Mouse (Mus musculus): ENCODE data around the gene Acvr1. TPM values are rescaled to one million over a fixed set of nuclear protein-coding genes. Genes with fewer than 3 reads are reported as not detected.

The Acvr1 gene
- polyA plus RNA-seq, 1 experiment from 2014 or later = 5.6 TPM

- Histone ChIP-seq H3K27me3 (ENCODE audit: control insufficient read depth, insufficient read depth, low read length) (no peaks in the 10 kb centered on the region), H3K9ac (replicated peaks; ENCODE audit: low read length) (no peak overlapping the region), H3K4me1 (ENCODE audit: control insufficient read depth, insufficient read depth, low read length) (no peaks in the 10 kb centered on the region), H3K4me2 (ENCODE audit: low read length) (no peak overlapping the region), H3K27ac (replicated peaks; ENCODE audit: low read depth, low read length) (no peak overlapping the region), H3K9me3 (ENCODE audit: control insufficient read depth, low read length) (no peaks in the 10 kb centered on the region), H3K4me3 (replicated peaks; ENCODE audit: low read depth, low read length) (no peak overlapping the region), H3K36me3 (ENCODE audit: control insufficient read depth, insufficient read depth, low read length) (no peaks in the 10 kb centered on the region)
- DNase-seq (no peak), ATAC-seq (ENCODE audit: low FRiP score, low TSS enrichment) (no peak)
- WGBS = 95% methylated on average over 9 of the region's 9 CpGs
Measured at GRCm38 (mm10) chr2:58520727-58521126, 46.2 kb downstream of the Acvr1 start.

GRCm38 (mm10) chr2:58518517-58518916 is 48.4 kb downstream of the Acvr1 start:
- WGBS = 81% methylated on average over 1 of the region's 1 CpGs
- Histone ChIP-seq H3K4me3 (replicated peaks; ENCODE audit: low read depth, low read length) (no peak overlapping the region), H3K27me3 (ENCODE audit: control insufficient read depth, insufficient read depth, low read length) (no peaks in the 10 kb centered on the region), H3K4me2 (ENCODE audit: low read length) (no peak overlapping the region), H3K9me3 (ENCODE audit: control insufficient read depth, low read length) (no peaks in the 10 kb centered on the region), H3K27ac (replicated peaks; ENCODE audit: low read depth, low read length) (no peak overlapping the region), H3K36me3 (ENCODE audit: control insufficient read depth, insufficient read depth, low read length) (no peaks in the 10 kb centered on the region), H3K4me1 (ENCODE audit: control insufficient read depth, insufficient read depth, low read length) (no peaks in the 10 kb centered on the region), H3K9ac (replicated peaks; ENCODE audit: low read length) (no peak overlapping the region)
- DNase-seq = no peak
- ATAC-seq (ENCODE audit: low FRiP score, low TSS enrichment) = no peak

DNA sequence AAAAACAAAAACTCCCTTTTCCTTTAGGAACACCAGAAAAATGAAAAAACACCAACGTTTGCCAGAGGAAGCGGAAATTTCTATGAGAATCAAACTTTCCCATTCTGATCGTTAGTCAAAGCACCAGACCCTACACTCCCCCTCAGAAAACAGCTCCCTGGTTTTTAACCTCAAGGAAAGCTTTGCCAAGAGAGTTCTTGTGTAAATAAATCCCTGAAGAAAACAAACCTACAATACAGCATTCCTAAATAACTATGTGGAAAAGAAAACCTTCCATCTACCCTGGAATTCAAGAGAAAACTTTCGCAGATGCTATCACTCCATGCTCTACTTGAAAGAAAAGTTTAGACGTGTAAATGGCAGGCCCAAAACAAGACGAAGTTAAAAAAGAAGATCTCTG is 50.0 kb downstream of the Acvr1 start:
- no peak for DNase-seq

GRCm38 (mm10) chr2:58516000-58516399 is 51.0 kb downstream of the Acvr1 start:
- no peak for DNase-seq
- no peak overlapping the region for H3K27ac ChIP-seq (replicated peaks; ENCODE audit: low read depth, low read length)
- no peaks in the 10 kb centered on the region for H3K36me3 ChIP-seq (ENCODE audit: control insufficient read depth, insufficient read depth, low read length)
- no peaks in the 10 kb centered on the region for H3K9me3 ChIP-seq (ENCODE audit: control insufficient read depth, low read length)
- 50% methylated on average over 15 of the region's 15 CpGs for WGBS
- no peaks in the 10 kb centered on the region for H3K27me3 ChIP-seq (ENCODE audit: control insufficient read depth, insufficient read depth, low read length)
- no peak for ATAC-seq (ENCODE audit: low FRiP score, low TSS enrichment)
- H3K4me2 ChIP-seq (ENCODE audit: low read length) = no peak overlapping the region
- H3K4me3 ChIP-seq (replicated peaks; ENCODE audit: low read depth, low read length) = no peak overlapping the region
- no peak overlapping the region for H3K9ac ChIP-seq (replicated peaks; ENCODE audit: low read length)
- H3K4me1 ChIP-seq (ENCODE audit: control insufficient read depth, insufficient read depth, low read length) = no peaks in the 10 kb centered on the region

More for the DNA sequence above, 50.0 kb downstream of the Acvr1 start:
- 82% methylated on average over 6 of the region's 6 CpGs for WGBS
- Histone ChIP-seq H3K27me3 (ENCODE audit: control insufficient read depth, insufficient read depth, low read length) (no peaks in the 10 kb centered on the region), H3K4me3 (replicated peaks; ENCODE audit: low read depth, low read length) (no peak overlapping the region), H3K4me2 (ENCODE audit: low read length) (no peak overlapping the region), H3K27ac (replicated peaks; ENCODE audit: low read depth, low read length) (no peak overlapping the region), H3K4me1 (ENCODE audit: control insufficient read depth, insufficient read depth, low read length) (no peaks in the 10 kb centered on the region), H3K9ac (replicated peaks; ENCODE audit: low read length) (no peak overlapping the region), H3K9me3 (ENCODE audit: control insufficient read depth, low read length) (no peaks in the 10 kb centered on the region), H3K36me3 (ENCODE audit: control insufficient read depth, insufficient read depth, low read length) (no peaks in the 10 kb centered on the region)
- ATAC-seq (ENCODE audit: low FRiP score, low TSS enrichment) = no peak

GRCm38 (mm10) chr2:58514489-58514888 is 52.5 kb downstream of the Acvr1 start:
- no peak for ATAC-seq (ENCODE audit: low FRiP score, low TSS enrichment)
- no peak overlapping the region for H3K9ac ChIP-seq (replicated peaks; ENCODE audit: low read length)

DNA sequence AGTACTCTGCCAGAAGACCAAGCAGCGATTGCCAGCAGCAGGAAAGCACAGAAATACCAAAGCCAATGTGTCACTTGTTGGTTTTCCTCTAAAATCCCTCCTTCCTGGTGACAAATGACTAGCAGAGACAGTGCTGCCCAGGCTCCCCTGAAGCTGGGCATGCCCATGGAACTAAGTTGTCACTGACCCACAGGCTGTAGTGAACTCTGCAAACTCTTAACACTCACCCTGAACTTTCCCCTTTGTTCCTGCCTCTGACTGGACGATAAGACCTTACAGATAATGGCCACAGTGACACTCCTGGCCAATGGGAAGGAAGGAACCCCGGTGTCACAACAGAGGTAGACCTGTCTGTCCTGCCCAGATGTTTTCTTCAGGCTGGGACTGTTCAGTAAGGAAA is 53.7 kb downstream of the Acvr1 start:
- DNase-seq (no peak), ATAC-seq (ENCODE audit: low FRiP score, low TSS enrichment) (no peak)
- no peak overlapping the region for H3K4me3 ChIP-seq (replicated peaks; ENCODE audit: low read depth, low read length)
- no peaks in the 10 kb centered on the region for H3K9me3 ChIP-seq (ENCODE audit: control insufficient read depth, low read length)
- H3K4me2 ChIP-seq (ENCODE audit: low read length) = no peak overlapping the region
- H3K36me3 ChIP-seq (ENCODE audit: control insufficient read depth, insufficient read depth, low read length) = no peaks in the 10 kb centered on the region
- H3K27ac ChIP-seq (replicated peaks; ENCODE audit: low read depth, low read length) = no peak overlapping the region
- WGBS = 87% methylated on average over 3 of the region's 3 CpGs
- H3K27me3 ChIP-seq (ENCODE audit: control insufficient read depth, insufficient read depth, low read length) = no peaks in the 10 kb centered on the region
- no peak overlapping the region for H3K9ac ChIP-seq (replicated peaks; ENCODE audit: low read length)
- no peaks in the 10 kb centered on the region for H3K4me1 ChIP-seq (ENCODE audit: control insufficient read depth, insufficient read depth, low read length)

More at GRCm38 (mm10) chr2:58514489-58514888, 52.5 kb downstream of the Acvr1 start:
- Histone ChIP-seq H3K27ac (replicated peaks; ENCODE audit: low read depth, low read length) (no peak overlapping the region), H3K4me3 (replicated peaks; ENCODE audit: low read depth, low read length) (no peak overlapping the region), H3K36me3 (ENCODE audit: control insufficient read depth, insufficient read depth, low read length) (no peaks in the 10 kb centered on the region), H3K4me2 (ENCODE audit: low read length) (no peak overlapping the region), H3K27me3 (ENCODE audit: control insufficient read depth, insufficient read depth, low read length) (no peaks in the 10 kb centered on the region), H3K4me1 (ENCODE audit: control insufficient read depth, insufficient read depth, low read length) (no peaks in the 10 kb centered on the region), H3K9me3 (ENCODE audit: control insufficient read depth, low read length) (no peaks in the 10 kb centered on the region)
- WGBS = 96% methylated on average over 11 of the region's 11 CpGs
- DNase-seq = no peak

DNA sequence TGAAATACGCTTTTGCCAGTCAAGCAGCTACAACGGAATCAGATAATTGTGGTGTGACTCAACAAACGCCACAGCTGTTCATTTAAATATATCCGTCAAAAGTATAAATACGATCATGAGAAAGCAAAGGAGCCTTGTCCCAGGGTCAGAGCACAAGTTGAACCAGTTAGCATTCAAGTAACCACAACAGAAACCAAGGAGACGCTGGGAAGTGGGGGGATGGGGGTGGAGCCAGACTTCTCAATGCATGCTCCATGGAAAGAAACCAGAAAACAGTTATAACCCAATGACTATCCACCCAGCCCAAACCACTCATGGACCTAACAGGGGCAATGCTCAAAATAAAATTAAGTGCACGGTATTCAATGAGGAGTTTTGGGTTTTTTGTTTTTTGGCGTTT is 56.8 kb downstream of the Acvr1 start:
- DNase-seq (no peak), ATAC-seq (ENCODE audit: low FRiP score, low TSS enrichment) (no peak)
- no peak overlapping the region for H3K9ac ChIP-seq (replicated peaks; ENCODE audit: low read length)
- H3K4me2 ChIP-seq (ENCODE audit: low read length) = no peak overlapping the region
- no peaks in the 10 kb centered on the region for H3K9me3 ChIP-seq (ENCODE audit: control insufficient read depth, low read length)
- no peaks in the 10 kb centered on the region for H3K36me3 ChIP-seq (ENCODE audit: control insufficient read depth, insufficient read depth, low read length)
- 82% methylated on average over 8 of the region's 8 CpGs for WGBS
- H3K4me1 ChIP-seq (ENCODE audit: control insufficient read depth, insufficient read depth, low read length) = no peaks in the 10 kb centered on the region
- no peak overlapping the region for H3K27ac ChIP-seq (replicated peaks; ENCODE audit: low read depth, low read length)
- H3K4me3 ChIP-seq (replicated peaks; ENCODE audit: low read depth, low read length) = no peak overlapping the region
- no peaks in the 10 kb centered on the region for H3K27me3 ChIP-seq (ENCODE audit: control insufficient read depth, insufficient read depth, low read length)

GRCm38 (mm10) chr2:58505306-58506090 is 61.5 kb downstream of the Acvr1 start:
- no peak for ATAC-seq (ENCODE audit: low FRiP score, low TSS enrichment)

More at GRCm38 (mm10) chr2:58505306-58506090, 61.5 kb downstream of the Acvr1 start:
- no peak for DNase-seq
- no peak overlapping the region for H3K27ac ChIP-seq (replicated peaks; ENCODE audit: low read depth, low read length)
- 93% methylated on average over 9 of the region's 9 CpGs for WGBS
- H3K36me3 ChIP-seq (ENCODE audit: control insufficient read depth, insufficient read depth, low read length) = no peaks in the 10 kb centered on the region
- H3K27me3 ChIP-seq (ENCODE audit: control insufficient read depth, insufficient read depth, low read length) = no peaks in the 10 kb centered on the region
- H3K9me3 ChIP-seq (ENCODE audit: control insufficient read depth, low read length) = no peaks in the 10 kb centered on the region
- H3K4me1 ChIP-seq (ENCODE audit: control insufficient read depth, insufficient read depth, low read length) = no peaks in the 10 kb centered on the region
- no peak overlapping the region for H3K9ac ChIP-seq (replicated peaks; ENCODE audit: low read length)
- no peak overlapping the region for H3K4me3 ChIP-seq (replicated peaks; ENCODE audit: low read depth, low read length)
- no peak overlapping the region for H3K4me2 ChIP-seq (ENCODE audit: low read length)
